Mouse (Mus musculus): ENCODE data around the gene Qtrt2.

Gene Qtrt2

DNA sequence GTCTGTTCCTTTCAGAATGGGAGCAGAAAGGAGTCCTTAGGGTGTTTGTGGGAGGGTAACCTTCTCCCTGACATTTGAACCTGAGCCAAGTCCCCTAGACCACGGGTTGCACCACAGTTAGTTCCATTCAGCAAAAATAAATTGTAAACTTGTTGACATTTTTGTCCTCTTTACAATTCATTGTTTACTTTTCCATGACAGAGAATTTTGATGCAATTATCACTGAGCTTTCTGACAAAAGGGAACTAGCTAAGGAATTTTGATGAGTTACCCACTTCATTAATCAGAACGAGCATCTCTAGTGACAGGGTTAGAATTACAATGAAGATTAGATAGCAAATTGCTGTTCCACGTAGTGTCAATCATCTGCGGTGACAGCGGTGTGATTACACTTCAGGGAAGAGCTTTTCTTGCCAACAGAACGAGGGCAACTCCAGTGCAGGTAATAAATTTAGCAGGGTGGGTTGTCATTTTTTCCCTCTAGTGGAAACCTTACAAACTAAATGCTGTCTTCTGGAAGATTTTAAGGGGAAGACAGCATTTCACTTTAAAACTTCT, 1.5 kb downstream of the Qtrt2 start:
- DNase-seq (ENCODE audit: low spot score in 2 of 2), result no peak

DNA sequence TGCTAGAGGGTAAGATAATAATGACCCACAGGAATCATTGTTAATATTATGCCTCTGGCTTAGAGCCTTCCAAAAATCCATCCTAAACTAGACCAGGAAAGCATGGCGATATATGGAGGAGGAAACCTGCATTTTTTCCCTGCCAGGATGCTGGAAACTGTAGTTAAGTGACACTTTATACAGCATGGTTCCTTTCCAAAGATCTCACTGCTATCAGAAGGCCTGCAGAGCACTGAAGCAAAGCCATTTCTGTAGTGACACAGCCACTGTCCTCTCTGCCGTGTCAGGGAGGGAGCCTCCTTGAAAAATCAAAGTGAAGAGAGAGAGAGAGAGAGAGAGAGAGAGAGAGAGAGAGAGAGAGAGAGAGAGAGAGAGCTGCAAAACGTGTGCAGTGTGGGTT, 4.0 kb downstream of the Qtrt2 start:
- DNase-seq (ENCODE audit: low spot score in 2 of 2), result no peak

DNA sequence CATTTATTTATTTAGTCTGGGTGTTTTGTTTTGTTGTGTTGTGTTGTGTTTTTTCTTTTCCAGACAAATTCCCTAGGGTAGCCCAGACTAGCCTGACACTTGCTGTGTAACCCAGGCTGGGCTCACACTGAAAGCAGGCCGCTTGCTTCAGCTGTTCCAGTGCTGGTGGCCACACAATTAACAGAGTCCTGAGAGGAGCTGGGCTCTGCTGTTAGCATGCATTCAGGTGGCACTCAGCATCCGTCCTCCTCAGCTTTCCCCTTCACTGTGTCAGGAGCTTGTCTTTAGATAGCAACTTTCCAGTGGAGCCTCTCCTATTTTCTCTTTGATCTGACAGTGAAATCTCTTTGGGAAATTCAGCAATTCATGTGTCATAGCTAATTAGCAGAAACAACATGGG, 4.6 kb downstream of the Qtrt2 start:
- no peak for DNase-seq (ENCODE audit: low spot score in 2 of 2)

DNA sequence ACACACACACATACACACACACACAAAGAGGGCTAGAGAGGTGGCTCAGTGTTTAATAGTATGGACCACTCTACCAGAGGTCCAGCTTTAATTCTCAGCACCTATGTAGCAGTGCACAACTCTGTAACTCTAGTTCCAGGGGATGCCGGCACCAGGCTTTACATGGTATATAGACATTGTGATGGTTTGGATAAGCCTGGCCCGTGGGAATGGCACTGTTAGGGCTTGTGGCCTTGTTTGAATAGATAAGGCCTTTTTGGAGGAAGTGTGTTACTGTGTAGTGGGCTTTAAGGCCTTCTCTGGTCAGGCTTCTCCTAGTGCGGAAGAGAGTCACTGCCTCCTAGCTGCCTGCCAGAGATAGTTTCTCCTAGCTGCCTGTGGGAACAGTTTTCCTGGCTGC, 7.7 kb downstream of the Qtrt2 start:
- no peak for DNase-seq (ENCODE audit: low spot score in 2 of 2)

DNA sequence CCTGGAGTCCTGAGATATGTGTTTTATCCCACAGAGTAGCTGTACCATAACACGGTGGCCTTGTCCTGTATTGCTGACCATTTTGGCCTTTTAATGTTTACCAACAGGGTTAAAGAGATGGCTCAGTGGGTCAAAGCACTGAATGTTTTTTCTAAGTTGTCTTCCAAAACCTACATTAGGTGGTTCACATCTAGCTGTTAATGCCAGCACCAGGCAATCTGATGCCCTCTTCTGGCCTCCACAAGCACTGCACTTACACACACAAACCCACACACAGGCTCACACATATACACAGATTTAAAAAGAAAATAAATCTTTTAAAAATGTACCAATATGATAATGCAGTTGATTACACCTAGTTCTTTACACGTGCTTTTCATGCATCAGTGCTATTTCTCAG, 17.7 kb downstream of the Qtrt2 start:
- DNase-seq (ENCODE audit: low spot score in 2 of 2), result no peak

GRCm38 (mm10) chr16:43900571-43900970, 26.0 kb downstream of the Qtrt2 start:
- DNase-seq (ENCODE audit: low spot score in 2 of 2), result no peak

DNA sequence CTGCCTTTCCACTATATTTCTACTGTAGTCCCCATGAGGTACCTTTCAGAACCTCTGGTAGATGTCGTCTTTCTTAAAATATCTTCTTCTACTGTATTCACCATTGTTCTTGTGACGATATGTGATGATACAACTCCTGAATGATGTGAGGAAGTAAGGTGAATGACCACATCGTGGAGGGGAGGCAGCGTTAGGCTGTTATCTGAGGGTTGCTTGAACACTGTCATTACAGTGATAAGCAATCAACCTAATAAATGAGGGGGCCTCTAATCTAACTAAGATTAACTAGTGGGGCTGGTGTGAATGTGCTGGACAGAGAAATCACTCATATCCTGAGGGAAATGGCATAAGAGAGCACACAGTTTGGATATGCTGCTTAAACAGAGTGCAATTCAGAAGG, 26.5 kb downstream of the Qtrt2 start:
- no peak for DNase-seq (ENCODE audit: low spot score in 2 of 2)

- DNase-seq (ENCODE audit: low spot score in 2 of 2), result no peak
Observed at GRCm38 (mm10) chr16:43894501-43894900, 32.1 kb downstream of the Qtrt2 start.

- DNase-seq (ENCODE audit: low spot score in 2 of 2), result no peak
Observed at GRCm38 (mm10) chr16:43890747-43891336, 35.8 kb downstream of the Qtrt2 start.

DNA sequence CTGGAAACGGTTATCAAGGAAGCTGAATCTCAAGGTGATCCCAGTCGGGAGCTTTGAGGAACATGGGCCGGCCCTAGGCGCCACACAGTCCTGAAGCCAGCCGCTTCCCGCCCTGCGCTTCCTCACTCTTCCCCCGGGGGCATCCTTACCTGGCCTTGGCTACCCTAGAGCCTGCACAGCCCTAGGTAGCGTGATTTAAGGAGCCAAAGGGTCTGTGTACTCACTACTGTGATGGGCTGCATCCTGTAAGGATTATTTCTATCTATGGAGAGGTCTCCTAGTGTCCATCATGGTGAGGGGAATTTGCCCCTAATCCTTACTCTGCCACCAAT, 36.6 kb downstream of the Qtrt2 start:
- no peak for DNase-seq (ENCODE audit: low spot score in 2 of 2)

DNA sequence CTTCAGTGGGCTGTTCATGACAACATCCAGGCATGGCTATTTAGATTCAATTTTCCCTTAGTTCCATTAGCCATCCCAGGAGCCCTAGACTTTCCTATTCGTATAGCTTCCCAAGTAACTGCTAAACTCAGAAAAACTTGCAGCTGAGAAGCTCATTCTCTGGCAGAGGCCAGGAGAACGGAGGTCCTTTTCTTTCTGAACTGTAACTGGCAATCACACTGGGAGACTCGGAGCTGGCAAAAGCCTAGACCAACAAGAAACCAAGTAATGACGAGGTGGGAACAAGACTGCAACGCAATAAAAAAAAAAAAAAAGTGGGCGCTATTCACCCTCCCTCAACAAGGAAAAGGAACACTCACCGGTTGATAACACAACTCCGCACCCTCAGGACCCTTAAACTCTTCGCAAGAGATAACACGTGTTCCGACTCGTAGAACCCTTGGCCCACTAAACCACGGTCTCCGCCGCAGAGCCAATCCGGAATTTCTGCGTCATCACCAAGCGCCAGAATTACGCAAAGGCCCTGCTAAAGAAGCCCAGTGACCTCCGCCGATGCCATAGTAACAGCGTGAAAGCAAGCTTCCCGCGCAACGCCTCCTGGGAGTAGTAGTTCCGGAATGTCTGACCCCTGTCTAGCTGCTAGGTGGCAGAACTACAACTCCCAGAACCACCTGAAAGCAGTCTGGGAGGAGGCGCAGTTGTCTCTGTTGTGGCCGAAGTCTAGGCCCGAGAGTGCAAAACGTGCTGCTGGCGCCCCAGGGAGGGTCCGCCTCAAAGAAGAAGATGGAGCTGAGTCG, 37.2 kb downstream of the Qtrt2 start, which contains the start of gene Ccdc191:
Gene Ccdc191, plus strand, starts transcription at position 593 of the 797 bp plus-strand sequence.
- DNase-seq (ENCODE audit: low spot score in 2 of 2), result peak; percentile 100

- DNase-seq (ENCODE audit: low spot score in 2 of 2), result no peak
Observed at GRCm38 (mm10) chr16:43882329-43882728, 44.3 kb downstream of the Qtrt2 start.

DNA sequence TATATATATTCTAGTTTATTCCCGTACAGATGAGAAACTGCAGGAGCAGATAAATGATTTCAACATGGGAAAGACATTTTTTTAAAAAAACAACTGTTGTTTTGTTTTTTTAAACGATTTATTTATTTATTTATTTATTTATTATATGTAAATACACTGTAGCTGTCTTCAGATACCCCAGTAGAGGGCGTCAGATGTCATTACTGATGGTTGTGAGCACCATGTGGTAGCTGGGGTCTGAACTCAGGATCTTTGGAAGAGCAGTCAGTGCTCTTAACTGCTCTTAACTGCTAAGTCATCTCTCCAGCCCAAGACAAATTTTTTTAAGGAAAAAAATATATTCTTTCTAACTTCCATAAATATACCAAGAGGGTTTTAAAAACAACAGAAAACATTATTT, 45.0 kb downstream of the Qtrt2 start:
- no peak for DNase-seq (ENCODE audit: low spot score in 2 of 2)

GRCm38 (mm10) chr16:43879769-43880168, 46.8 kb downstream of the Qtrt2 start:
- no peak for DNase-seq (ENCODE audit: low spot score in 2 of 2)

DNA sequence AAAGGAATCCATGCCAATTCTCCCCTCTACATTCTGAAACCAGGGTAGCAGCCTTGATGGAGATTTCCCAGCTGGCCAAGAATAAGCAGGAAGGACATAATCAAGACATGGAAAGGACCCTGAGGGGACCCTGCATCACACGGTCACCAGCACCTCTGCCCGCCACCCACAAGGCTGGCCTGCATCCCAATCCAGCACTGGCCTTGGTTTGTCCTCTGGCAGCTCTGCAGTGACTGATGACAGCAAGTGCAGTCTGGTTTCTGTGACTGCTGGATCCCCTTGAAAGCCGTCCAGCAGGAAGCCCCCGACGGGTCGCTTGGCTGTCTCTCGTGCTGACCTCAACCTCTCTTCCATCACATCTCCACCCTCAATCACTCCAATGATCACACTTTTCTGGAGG, 55.2 kb downstream of the Qtrt2 start:
- no peak for DNase-seq (ENCODE audit: low spot score in 2 of 2)

GRCm38 (mm10) chr16:43869805-43870204, 56.8 kb downstream of the Qtrt2 start:
- DNase-seq (ENCODE audit: low spot score in 2 of 2), result no peak

- DNase-seq (ENCODE audit: low spot score in 2 of 2), result no peak
Observed at GRCm38 (mm10) chr16:43860624-43861023, 66.0 kb downstream of the Qtrt2 start.

DNA sequence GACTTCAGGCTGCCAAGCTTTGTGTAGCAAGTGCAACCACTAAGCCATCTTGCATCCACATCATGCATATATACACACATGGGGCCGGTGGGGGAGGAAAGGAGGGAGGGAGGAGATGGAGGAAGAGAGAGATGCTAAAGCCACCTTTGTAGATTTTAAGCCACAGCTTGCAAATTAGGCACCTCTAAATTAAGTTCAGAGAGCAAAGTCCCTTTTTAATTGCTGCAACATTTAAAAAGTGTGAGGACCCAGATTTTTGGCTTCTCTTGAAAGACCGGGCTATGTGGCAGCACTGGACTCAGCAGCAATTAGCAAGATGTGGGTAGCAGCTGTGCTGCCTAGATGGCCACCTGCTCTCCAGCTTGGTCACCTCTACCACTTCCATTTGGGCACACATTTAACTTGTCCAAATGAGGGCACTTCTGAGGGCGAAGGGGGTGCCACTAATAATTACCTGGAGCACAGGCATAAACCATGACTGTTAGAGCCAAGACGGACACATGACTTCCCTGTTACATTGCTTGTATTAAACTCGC, 67.6 kb downstream of the Qtrt2 start:
- DNase-seq (ENCODE audit: low spot score in 2 of 2), result no peak

DNA sequence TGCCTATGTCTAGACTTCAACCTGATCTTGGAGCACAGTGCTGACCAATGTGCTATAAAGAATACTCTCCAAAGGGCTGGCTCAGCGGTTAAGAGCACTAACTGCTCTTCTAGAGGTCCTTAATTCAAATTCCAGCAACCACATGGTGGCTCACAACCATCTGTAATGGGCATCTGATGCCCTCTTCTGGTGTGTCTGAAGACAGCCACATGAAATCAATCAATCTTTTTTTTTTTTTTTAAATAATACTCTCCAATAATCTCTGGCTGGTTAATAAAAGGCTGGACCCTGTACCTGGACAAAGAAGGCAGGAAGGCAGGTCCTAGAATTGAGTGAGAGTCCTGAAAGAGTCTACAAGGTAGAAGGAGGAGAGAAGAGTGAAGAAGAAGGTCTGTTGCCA, 76.8 kb downstream of the Qtrt2 start:
- DNase-seq (ENCODE audit: low spot score in 2 of 2), result no peak

DNA sequence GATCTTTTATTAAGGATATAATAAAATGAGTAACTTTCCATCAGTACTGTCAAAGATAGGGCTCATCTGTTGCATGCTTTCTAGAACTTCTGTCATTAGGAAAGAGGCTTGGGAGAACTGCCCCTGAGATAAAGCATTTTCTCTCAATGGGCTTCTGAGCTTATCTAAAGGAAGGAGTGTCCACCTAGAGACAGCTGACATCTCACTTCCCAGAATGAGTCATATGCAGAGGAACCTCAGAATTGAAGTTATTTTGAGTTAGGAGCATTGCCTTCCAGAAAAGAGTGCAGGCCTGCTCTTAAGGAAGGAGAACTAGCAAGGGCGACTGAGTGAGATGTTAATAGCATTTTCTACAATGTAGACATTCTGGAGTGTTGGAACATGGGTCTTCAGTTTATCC, 85.4 kb downstream of the Qtrt2 start:
- DNase-seq (ENCODE audit: low spot score in 2 of 2), result no peak

DNA sequence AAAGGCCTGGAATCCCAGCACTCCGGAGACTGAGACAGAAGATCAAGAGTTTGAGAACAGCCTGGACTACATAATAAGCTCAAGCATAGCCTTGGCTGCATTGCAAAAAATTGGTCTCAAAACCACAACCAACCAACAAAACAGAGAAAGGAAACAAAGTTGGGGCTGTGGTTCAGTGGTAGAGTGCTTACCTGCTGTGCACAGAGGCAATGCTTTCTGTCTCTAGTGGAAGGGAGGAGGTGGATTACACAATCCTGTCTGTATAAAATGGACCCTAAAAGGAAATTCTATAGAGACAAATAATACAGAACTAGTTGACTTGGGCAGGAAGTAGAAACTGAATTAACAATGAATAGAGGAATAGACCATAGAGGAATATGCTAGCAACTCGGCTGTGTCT, 94.7 kb downstream of the Qtrt2 start:
- DNase-seq (ENCODE audit: low spot score in 2 of 2), result no peak

DNA sequence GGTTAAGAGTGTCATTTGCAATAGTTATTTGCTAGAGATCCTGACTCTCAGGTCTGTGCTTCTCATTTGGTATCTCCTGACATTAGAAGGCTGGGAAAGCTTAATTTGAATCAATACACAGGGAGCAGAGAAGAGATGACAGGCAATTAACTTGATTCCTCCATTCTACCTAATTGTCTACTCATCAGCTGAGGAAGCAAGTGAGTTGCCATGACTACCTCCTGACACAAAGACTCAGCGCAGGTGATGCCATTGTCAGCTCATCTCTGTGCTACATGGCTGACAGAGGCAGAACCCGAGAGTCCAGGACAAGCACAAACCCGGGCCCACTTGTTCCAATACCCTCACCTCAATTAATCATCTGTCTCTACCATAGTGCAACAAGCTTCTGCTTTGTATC, 99.1 kb downstream of the Qtrt2 start:
- DNase-seq (ENCODE audit: low spot score in 2 of 2), result no peak

DNA sequence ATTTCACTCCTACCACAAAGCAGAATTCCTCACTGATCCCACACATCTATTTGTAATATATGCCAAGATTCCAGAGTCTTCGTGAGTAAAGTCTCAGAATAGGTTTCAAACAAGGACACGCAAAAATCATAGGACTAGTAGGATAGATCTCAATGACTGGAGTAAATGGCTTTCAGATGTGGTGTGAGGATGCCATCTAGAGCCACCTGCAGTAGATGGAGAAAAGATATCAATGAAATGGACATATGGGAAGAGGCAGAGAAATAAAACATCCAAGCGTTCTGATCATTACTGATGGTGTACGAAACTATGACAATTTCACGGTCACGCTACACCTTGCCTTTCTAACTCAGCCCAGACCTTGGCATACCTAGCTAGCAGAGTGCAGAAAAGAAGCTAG, 108.2 kb downstream of the Qtrt2 start:
- no peak for DNase-seq (ENCODE audit: low spot score in 2 of 2)
